Mouse (Mus musculus): Measurements from ENCODE around the gene Ephb1.

- TF ChIP-seq CTCF (IDR thresholded peaks at IDR 0.05; ENCODE audit: insufficient read depth, low read depth, low read length) (no peak), POLR2A (IDR thresholded peaks at IDR 0.05; ENCODE audit: insufficient read depth, low read depth, low read length) (no peak)
These were observed 44.1 kb downstream of the Ephb1 start for GRCm38 (mm10) chr9:102310431-102310830.

Data from olfactory bulb, adult 2 months (tissue).